Mouse (Mus musculus) 3T3-L1 (cell line): ENCODE measurements around the gene Cd3eap.
A peak's percentile ranks its signal among the peaks of the same experiment; 100 is the strongest.

Experiments used
- DNase-seq: peaks from one replicate; pipeline ENCODE4 v3.0.0-alpha.2; 2015; ENCODE audit warnings: low read depth, low spot score

Gene Cd3eap

DNA sequence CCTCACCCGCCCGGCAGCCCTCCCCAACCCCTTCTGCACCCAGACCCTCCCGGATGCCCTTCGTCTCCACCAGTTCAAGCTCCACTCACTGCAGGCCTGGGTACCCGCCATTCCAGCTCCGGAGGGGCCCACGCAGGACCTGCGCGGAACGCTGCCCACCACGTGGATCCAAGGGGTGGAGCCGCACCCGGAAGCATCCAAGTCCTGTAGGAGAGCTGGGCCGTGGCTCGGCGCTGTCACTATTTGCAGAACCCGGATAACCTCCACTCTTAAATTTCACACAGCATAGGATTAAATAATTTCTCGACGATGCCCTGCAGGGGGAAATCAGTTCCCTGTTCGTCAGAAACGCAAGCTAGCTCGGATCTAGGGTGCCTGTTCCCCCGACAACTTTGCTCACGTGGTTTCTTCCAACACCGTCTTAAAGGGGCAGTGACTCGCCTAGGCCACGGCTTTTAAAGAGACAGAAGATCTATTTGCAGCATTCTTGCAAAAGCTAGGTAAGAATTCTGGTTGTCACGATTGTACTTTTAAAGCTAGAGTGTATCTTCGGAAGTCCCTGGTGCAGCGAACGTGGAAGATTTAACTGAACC is at the start of gene Cd3eap, which contains the start of gene Ppp1r13l:
TSS of gene Cd3eap (minus strand) at position 185 of the 593 bp plus-strand sequence.
TSS of gene Ppp1r13l (plus strand) at position 451 of the 593 bp plus-strand sequence.
- peak; percentile 84 for DNase-seq

DNA sequence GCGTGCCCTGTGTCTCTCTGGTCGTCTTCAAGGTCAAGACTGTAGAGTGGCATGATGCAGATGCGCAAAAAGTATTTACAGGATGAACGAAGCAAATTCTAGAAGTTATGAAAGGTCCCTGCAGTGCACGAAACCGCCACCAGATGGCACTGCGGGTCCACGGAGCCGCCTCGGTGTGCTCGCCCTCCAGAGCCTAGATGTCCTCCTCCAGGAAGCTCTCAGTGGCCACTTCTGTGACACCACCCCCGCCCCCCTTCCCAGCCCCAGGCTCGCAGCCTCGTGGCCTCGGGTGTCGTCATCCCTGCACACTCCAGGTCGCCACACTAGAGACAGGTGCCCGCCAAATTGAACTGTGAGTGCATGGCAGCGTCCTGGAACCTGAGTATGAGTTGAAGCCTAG is 46.1 kb upstream of the Cd3eap start:
- DNase-seq: peak; percentile 75

DNA sequence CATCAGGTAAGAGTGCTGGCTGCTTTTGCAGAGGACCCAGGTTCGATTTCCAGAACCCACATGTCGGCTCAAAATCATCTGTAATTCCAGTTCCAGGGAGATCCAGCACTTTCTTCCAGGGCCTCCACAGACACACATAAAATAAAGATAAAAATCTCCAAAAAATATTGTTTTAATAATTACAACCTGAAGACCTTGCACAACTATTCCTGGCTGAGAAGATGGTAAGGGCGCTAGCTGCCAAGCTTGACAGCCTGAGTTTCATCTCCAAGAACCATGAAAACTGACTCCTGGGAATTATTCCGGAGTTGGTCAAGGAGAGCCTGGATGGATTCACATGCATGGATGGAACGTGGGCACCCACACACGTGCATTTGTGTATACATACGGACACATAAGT is 45.2 kb upstream of the Cd3eap start, which contains the start of gene Ckm:
TSS of gene Ckm (plus strand) at position 301 of the 400 bp plus-strand sequence.
- no peak for DNase-seq

DNA sequence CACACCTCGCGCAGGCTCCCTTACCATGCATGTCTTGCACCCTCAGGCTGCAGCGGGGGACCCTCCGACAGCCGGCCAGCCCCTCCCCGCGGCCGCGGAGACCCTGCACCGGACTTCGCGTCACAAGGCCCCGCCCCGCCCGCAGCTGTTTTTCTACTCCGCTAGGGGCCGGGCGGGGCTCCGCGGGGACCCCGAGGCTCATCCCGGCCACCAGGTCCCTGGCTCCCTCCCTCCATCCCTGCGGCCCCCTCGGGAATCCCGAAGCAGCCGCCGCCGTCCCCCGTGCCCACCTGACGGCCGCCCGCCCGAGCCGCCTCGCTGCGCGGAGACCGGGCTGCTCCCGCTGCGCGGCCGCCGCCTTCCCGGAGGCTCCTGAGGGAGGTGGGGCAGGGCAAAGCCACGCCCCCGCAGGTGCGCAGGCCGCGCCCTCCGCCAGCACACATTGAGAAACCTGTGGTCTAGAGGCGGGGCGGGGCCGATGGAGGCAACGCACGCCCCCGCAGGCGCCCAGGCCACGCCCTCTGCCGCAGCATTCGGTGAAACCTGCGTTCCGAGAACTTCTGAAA is 44.5 kb upstream of the Cd3eap start, which contains the start of gene Klc3:
TSS of gene Klc3 (minus strand) at position 374 of the 566 bp plus-strand sequence.
- DNase-seq: no peak

DNA sequence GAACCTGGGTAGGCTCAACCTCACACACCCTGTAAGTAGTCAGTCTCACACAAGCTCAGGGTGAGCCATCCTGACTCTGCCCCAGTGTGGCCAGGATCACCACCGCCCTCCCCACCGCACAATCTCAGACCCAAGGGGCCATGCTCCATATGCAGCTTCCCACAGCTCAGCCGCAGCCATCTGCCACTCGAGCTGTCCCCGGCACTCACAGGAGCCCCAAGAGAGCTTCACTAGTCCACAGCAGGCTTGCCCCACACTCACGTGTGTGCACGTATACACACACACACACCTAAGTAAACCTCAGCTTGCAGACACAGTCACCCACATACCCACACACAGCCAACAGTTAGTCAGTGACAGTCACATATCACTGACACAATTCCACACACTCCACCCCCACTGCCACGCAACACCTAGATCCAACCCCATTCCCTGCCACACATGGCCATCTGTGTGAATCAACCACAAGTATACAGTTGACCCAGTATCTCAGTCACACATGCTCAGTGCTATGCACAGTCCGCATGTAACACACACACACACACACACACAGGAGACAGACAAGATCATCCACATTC is 43.3 kb upstream of the Cd3eap start:
- no peak for DNase-seq

DNA sequence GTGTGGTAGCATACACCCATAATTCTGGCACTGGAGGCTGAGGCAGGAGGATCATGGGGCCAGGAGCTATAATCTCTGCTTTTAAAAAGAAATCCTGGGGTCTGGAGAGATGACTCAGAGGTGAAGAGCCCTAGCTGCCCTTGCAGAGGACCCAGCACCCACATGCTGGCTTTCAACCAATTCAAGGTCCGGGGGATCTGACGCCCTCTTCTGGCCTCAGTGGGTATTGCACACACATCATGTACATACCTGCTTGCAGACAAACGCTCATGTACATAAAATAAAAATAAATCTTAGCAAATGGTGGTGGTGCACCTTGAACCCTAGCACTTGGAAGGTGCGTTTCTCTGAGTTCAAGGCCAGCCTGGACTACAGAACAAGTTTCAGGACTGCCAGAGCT is 41.7 kb upstream of the Cd3eap start:
- no peak for DNase-seq

DNA sequence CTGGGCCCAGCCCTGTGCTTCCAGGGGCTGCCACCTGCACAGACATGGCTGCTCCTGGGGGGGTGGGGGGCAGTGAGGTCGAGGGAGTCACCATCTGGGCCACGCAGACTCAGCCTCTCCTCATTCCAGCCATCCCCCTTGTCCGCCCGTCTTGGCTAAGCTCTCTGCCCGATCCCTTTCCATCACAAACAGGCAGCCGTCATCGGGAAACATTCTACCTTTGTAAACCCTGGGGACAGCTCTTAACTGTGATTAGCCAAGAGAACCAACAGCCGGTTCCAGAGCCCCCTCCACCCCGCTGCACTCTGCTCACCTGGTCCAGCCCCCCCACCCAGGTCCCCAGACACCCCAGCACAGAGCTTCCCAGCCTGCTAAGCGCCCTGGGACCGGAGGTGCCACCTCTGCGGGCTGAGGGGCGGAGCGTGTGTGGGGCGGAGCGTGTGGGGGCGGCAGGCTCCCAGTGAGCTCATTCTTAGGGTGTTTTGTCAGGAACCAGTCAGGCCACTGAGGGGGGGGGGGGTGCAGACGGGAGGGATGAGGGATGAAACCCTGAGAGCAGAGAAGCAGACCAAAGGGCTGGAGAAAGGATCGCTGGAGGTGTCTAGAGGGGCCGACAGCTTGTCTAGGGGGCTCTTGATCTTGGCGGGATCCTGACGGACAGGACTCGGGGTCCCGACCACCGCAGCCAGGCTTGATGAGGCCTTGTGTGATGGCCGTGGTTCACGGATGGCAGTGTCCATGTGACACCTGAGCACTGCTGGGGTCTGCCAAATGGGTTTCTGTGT is 40.4 kb upstream of the Cd3eap start:
- peak; percentile 19 for DNase-seq

DNA sequence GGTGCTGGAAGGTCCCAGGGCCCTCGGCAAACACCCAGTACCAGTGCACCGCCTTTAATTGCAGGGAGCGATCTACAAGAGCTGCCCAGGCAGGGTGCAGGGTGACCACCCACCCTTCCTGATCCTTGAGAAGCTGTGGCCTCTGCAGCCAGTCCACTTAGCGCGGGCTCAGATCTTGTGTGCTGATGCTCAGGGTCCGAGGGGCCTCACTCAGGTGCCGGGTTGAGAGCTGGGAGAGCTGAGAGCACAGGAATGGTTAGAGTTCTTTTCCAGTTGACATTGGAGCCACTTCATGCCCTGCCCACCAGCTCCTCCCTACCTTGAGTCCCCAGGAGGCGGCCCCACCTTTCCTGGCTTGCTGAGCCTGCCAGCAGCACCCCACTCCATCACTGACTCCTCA is 35.2 kb upstream of the Cd3eap start:
- DNase-seq: no peak

DNA sequence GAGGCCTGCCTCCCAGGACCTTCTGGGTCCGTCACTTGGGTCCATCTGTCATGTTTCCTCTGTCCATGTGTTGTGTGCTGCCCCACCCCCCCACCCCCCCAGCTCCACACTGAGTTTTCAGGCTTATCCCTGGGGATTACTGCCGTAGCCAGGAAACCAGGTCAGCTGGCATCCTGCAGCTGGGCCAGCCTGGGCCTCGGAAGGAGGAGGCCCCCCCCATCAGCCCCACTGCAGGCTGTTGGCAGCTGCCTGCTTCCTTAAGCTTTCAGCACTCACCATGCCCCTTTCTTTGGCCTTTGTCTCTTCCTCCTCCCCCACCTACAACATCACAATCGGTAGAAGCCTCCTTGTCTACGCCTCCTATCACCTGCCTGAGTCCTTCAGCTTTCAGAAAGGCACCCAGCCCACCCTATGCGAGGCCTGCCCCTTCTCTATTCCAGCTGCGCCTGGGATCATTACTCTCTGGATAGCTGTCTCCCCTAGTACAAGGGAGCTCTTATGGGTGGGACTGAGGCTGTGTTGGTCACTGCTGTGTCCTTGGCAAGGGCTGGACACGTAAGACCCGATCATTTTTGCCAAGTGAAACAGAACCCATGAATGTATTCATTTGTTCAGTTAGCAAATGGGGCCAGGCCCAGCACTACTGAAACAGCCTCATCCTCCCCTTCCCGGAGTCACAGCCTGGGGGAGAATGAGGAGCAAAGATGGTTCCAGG is 29.6 kb upstream of the Cd3eap start:
- no peak for DNase-seq

DNA sequence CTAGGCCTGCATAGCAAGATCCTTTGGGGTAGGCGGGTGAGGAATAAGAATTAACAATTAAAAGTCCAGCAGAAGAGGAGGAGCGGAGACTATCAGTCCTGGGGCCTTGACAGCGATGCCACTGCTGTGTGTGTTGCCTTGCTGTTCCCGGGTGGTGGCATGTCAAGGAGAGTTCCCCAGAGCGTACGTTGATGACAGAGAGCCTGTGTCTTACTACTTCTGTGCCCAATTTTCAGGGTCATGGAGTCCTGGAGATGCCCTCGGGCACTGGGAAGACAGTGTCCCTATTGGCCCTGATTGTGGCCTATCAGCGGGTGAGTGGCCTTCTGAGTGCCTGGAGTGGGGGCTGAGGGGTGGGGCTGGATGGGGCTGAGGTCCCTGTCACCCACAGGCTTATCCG is 24.4 kb upstream of the Cd3eap start:
- DNase-seq: no peak

DNA sequence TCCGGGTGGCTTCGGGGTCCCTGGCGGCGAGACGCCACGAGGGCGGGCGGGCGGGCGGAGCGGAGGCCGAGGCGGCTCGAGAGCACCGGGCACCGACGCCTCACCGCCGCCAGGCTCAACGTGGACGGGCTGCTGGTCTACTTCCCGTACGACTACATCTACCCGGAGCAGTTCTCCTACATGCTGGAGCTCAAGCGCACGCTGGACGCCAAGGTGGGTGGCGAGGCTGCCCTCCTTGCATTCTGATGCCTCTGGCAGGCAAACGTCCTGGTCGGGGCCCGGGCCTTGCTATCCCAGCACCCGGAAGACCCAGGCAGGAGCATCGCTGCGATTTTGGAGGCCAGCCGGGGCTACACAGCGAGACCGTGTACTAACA is 22.9 kb upstream of the Cd3eap start:
- peak; percentile 28 for DNase-seq

DNA sequence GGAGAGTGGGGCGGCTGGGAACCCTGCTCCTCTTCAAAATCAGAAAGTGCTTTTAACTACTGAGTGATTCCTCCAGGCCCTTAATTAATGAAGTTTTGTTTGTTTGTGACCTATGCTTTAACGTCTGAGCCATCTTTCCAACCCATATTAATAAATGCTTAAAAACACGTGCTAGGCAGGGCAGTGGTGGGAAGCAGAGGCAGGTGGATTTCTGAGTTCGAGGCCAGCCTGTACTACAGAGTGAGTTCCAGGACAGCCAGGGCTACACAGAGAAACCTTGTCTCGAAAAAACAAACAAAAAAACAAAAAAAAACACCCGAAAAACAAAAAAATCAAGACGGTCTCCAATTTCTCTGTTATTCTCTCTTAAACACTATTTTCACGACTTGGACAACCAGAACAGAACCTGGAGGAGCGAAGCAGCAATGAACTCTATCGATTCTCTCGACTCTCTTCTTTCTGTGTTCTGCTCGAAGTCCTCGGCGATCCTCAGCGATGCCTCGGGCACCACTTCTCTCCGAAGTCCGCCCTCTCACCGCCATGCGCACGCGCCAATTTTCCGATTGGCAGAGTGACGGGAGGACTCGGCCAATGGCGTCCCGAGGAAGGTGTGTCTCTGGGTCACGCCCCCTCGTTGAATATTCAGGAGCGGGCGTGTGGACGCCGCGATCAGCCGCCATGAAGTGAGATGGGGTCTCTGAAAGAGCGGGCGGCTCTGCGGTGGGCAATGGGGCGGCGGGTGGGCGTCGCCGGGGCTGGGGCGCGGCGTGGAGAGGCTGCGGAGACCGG is 22.3 kb upstream of the Cd3eap start, which contains the start of gene Ercc2:
TSS of gene Ercc2 (plus strand) at position 634 of the 789 bp plus-strand sequence.
- peak; percentile 96 for DNase-seq

DNA sequence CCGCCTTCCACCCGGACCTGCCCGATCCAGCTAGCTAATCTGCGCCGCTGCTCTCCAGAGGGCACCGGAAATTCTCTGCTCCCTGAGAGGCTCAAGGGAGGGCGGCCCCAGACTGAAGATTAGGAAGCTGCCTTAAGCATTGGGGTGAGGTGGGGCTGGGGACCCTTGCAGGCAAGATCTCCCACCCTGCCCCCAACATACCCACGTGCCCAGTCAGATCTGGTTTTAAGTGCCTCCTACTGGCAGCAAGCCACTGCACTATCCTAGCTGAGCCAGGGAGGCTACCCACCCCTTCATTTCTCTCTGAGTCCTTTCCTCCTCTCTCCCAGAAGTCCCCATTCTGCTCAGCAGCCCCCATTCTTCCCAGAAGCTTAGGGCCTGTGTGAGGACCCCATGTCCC is 18.8 kb upstream of the Cd3eap start:
- DNase-seq: no peak

DNA sequence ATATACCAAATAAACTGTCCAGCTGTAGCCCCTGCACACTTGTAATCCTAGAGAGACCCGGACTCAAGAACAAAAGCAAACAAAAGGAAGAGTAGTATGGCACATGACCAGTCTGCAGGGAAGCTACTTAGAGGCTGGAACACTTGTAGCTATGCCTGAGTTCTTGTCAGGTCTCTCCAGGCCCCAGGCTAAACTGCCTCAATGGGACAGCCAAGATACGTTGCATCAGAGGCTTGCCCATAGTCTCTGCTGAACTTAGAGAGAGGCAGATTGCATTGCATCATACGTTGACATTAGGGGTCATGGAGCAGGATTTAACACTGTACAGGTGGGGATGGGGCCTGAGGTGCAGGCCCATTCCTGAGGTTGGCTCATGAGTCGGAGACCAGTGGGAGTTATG is 16.7 kb upstream of the Cd3eap start:
- DNase-seq: no peak

DNA sequence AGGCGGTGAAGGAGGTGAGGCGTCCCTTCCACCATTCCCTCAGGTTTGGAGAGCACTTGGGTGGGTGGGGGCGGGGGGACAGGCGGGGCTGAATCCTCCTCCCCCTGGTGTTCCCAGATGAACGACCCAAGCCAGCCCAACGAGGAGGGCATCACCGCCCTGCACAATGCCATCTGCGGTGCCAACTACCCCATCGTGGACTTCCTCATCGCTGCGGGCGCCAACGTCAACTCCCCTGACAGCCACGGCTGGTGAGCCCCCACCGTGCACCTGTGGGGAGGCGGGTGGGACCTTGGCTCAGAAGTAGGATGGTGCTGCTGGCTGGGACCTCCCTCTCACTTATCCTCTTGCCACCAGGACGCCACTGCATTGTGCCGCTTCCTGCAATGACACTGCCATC is 16.1 kb upstream of the Cd3eap start:
- no peak for DNase-seq

DNA sequence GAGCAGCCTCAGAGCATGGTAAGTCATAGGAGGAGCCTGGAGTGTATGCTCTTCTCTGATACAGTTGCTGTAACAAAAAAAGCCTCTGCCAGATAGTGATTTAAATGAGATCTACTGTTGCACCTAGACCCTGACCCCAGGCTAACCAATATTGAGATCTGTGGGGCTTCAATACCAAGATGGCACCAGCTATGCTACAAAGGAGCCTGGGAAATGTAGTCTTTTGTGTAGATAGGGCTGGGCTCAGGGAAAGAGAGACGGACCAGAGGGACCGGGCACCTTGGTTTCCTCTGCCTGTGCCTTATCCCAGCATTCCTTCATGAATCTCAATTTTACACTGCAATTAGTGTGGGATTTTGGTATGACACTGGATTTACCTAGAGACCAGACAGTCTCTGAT is 14.1 kb upstream of the Cd3eap start:
- DNase-seq: no peak

DNA sequence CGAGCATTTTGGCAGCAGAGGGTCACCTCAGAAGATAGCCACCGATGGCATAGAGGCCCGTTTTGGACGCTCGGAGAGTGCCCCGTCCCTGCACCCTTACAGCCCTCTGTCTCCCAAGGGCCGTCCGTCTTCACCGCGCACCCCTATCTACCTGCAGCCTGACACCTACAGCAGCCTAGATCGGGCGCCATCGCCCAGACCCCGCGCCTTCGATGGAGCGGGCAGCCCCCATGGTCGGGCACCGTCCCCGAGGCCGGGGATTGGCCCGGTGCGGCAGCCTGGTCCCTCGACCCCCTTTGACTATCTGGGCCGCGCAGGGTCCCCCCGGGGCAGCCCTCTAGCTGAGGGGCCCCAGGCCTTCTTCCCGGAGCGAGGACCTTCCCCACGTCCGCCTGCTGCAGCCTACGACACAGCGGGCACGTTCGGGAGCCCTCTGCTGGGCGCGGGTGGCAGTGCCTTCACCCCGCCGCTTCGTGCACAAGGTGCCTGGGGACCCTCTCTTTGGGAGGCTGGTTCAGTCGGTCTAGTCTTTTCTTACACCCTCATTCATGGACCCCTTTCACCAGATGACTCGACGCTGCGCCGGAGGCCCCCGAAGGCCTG is 10.6 kb upstream of the Cd3eap start:
- DNase-seq: no peak

DNA sequence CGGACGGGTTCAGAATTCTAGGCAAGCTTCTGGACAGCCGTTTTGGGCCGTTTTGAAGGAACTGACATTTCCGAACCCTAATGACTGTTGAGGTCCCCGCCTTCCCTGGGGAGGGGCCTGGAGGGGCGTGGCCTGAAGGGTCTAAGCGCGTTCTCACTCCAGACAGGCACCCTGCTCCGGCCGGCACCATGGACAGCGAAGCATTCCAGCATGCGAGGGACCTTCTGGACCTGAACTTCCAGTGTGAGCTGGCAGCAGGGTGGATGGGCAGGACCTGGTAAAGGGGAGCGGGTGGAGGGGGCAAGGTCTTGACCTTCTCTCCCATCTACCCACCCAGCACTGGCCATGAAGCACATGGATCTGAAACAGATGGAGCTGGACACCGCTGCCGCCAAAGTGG is 9.1 kb upstream of the Cd3eap start:
- DNase-seq: no peak

DNA sequence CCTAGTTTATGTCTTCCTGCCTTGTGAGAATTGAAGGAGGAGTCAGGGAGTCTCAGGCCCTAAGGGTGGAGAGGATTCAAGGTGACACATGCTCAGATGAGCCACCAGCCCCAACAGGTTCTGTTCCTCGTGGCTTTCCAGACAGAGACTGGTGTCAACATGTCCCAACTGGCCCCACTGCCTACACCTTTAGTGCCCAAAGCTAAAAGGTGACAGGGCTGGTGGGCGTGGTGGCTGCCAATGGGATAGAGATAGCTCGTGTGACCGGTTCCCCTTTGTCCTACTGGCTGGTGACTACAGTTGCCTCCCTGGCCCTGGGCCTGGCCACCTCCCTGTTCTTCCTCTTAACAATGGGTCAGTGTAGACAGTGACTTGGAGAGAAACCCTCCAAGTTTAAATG is 6.1 kb upstream of the Cd3eap start:
- no peak for DNase-seq

DNA sequence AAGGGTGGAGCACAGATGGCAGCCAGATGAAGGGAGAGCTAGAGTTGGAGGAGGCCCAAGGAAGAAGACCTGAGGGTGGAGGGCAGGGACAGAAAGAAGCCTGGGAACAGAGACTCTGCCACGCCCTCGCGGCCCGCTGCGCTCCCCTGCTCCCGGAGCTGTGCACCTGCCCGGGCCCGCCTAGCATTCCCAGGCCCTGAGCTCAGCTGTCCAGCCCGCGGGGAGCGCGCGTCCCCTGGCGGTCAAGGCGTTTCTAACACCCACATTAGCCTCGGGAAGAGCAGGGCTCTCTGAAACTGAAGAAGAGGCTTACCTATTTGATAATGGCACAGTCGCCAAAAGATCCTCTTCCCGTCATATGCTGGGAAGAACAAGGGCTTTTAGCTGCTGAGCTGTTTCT is 4.6 kb upstream of the Cd3eap start:
- peak; percentile 69 for DNase-seq

DNA sequence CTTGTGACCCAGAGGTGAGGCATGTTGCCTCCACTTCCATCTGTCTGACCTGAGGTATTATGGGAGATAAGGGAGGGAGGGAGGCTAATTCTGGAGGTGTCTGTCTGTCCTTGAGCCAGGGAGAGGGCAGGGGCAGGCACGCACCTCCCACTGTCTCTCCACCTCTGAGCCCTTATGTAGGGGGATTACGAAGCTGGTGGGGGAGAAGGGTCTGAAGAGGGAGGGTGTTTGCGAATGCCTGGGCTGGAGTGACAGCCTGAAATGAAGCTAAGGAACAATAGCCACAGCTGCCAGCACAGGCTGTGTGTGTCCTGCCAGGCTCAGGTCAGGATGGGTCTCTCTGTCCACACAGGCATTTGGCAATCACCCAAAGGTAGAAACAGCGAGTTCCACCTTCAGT is 3.0 kb upstream of the Cd3eap start:
- DNase-seq: no peak
